Mouse (Mus musculus): Measurements from ENCODE around the gene Fam181a.

The Fam181a gene
- long read RNA-seq, experiment 1 = 0 reads
- long read RNA-seq, experiment 2 = 0 reads

GRCm38 (mm10) chr12:103310744-103311267, at the start of gene Fam181a:
TSS of gene Fam181a (plus strand) at chr12:103310975.
- intact Hi-C loops (cut with DNase I) = no loop called here

GRCm38 (mm10) chr12:103262017-103262865, 48.5 kb upstream of the Fam181a start:
- intact Hi-C loops (cut with DNase I) = no loop called here

GRCm38 (mm10) chr12:103266605-103267004, 44.2 kb upstream of the Fam181a start:
- intact Hi-C loops (cut with DNase I) = no loop called here

GRCm38 (mm10) chr12:103272176-103272575, 38.6 kb upstream of the Fam181a start:
- intact Hi-C loops (cut with DNase I) = no loop called here

- intact Hi-C loops (cut with DNase I) = no loop called here
Observed at GRCm38 (mm10) chr12:103273051-103273450, 37.7 kb upstream of the Fam181a start.

- intact Hi-C loops (cut with DNase I) = no loop called here
Observed at GRCm38 (mm10) chr12:103273732-103274131, 37.0 kb upstream of the Fam181a start.

GRCm38 (mm10) chr12:103276422-103276821, 34.4 kb upstream of the Fam181a start:
- intact Hi-C loops (cut with DNase I) = no loop called here

- intact Hi-C loops (cut with DNase I) = no loop called here
Observed at GRCm38 (mm10) chr12:103281491-103281890, 29.3 kb upstream of the Fam181a start.

GRCm38 (mm10) chr12:103281912-103282311, 28.9 kb upstream of the Fam181a start:
- intact Hi-C loops (cut with DNase I) = no loop called here

GRCm38 (mm10) chr12:103282936-103283335, 27.8 kb upstream of the Fam181a start:
- intact Hi-C loops (cut with DNase I) = no loop called here

GRCm38 (mm10) chr12:103283411-103283810, 27.4 kb upstream of the Fam181a start:
- intact Hi-C loops (cut with DNase I) = no loop called here

GRCm38 (mm10) chr12:103287276-103287675, 23.5 kb upstream of the Fam181a start:
- intact Hi-C loops (cut with DNase I) = no loop called here

- intact Hi-C loops (cut with DNase I) = no loop called here
Observed at GRCm38 (mm10) chr12:103292366-103292765, 18.4 kb upstream of the Fam181a start.

GRCm38 (mm10) chr12:103296292-103296691, 14.5 kb upstream of the Fam181a start:
- intact Hi-C loops (cut with DNase I) = no loop called here

- intact Hi-C loops (cut with DNase I) = loop anchor here (2.0 to 5.0 kb wide), 2 partner anchors 43 to 156 kb away; no protein-coding TSS in a partner anchor
Observed at GRCm38 (mm10) chr12:103300493-103300892, 10.3 kb upstream of the Fam181a start.

- intact Hi-C loops (cut with DNase I) = loop anchor here (2.0 to 5.0 kb wide), 3 partner anchors 21 to 157 kb away; no protein-coding TSS in a partner anchor
Observed at GRCm38 (mm10) chr12:103301645-103302044, 9.1 kb upstream of the Fam181a start.

- intact Hi-C loops (cut with DNase I) = loop anchor here (2.0 to 5.0 kb wide), 2 partner anchors 20 to 46 kb away; no protein-coding TSS in a partner anchor
Observed at GRCm38 (mm10) chr12:103302960-103303359, 7.8 kb upstream of the Fam181a start.

GRCm38 (mm10) chr12:103306224-103306623, 4.6 kb upstream of the Fam181a start:
- intact Hi-C loops (cut with DNase I) = loop anchor here (2.0 kb wide), 1 partner anchor 163 kb away; no protein-coding TSS in a partner anchor

GRCm38 (mm10) chr12:103306720-103307119, 4.1 kb upstream of the Fam181a start:
- intact Hi-C loops (cut with DNase I) = loop anchor here (2.0 kb wide), 1 partner anchor 164 kb away; no protein-coding TSS in a partner anchor

- intact Hi-C loops (cut with DNase I) = no loop called here
Observed at GRCm38 (mm10) chr12:103311921-103312320, 1.1 kb downstream of the Fam181a start.

- intact Hi-C loops (cut with DNase I) = no loop called here
Observed at GRCm38 (mm10) chr12:103313274-103313673, 2.5 kb downstream of the Fam181a start.
